Mouse (Mus musculus): ENCODE data around the gene Rhbdf1.

DNA sequence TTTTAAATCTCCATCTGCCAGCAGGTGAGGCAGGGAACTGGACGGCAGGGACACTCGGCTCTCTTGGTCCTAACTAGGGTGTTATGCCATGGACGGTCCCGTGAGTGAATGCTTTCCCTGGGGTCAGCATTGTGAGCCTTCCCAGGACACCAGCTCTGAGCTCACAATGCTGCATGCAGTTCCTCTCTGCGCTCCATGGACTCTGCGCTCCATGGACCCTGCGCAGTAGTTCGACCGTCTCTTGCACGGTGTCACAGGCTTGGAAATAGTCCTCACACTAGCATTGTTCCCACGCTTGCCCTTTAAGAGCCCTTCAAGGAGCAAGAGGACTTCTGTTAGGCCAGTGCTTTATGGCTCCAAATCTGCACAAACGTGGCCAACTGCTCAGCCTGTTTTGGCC is 33.2 kb downstream of the Rhbdf1 start:
- TF ChIP-seq CTCF (IDR thresholded peaks at IDR 0.05; ENCODE audit: borderline replicate concordance, insufficient read depth, low read length) (no peak), POLR2A (IDR thresholded peaks at IDR 0.05; ENCODE audit: low read depth, low read length) (no peak)

Measured in embryonic fibroblast, embryonic 13.5 days (primary cell).